Mouse (Mus musculus): ENCODE measurements around the gene Suz12. TPM values are rescaled to one million over a fixed set of nuclear protein-coding genes. Genes with fewer than 3 reads are reported as not detected.
"Not testable (repeated sequence)": the region's sequence is repeated elsewhere in the genome, so short reads cannot be mapped to it uniquely, and the experiment has no call there.

Suz12 gene
- polyA plus RNA-seq, 1 experiment from 2014 or later = 36.5 TPM

DNA sequence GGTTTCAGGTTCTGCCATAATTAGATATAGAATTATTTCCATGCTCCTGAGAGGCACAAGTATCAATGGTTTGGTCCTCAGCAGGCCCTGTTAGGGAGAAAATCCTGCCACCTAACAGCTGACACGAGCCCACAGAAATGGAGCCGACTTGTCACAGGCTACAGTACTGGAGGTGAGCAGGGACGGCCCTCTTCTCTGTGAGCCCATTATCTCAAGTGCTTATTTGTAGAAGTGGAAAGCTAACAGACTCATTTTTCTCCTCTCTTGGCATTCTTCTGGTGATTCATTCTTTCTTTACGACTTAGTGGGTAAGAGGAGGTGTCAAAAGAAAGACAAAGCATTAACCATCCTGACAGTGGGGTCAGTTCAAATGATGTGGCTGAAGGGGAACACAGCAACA lies 61.8 kb downstream of the Suz12 start:
- Histone ChIP-seq H3K36me3 (ENCODE audit: control insufficient read depth, insufficient read depth, low read length) (peaks cover 58% of the 10 kb centered on the region), H3K9me3 (ENCODE audit: control insufficient read depth, low read length) (no peaks in the 10 kb centered on the region), H3K4me3 (ENCODE audit: low read length) (no peak overlapping the region), H3K27ac (ENCODE audit: low read depth, low read length) (no peak overlapping the region), H3K9ac (ENCODE audit: low read depth, low read length) (no peak overlapping the region), H3K4me1 (ENCODE audit: control insufficient read depth, insufficient read depth, low read length) (peaks cover 9% of the 10 kb centered on the region), H3K4me2 (replicated peaks; ENCODE audit: low read depth, low read length) (no peak overlapping the region), H3K27me3 (ENCODE audit: control insufficient read depth, insufficient read depth, low read length) (no peaks in the 10 kb centered on the region)
- ATAC-seq (ENCODE audit: low FRiP score, low TSS enrichment) = no peak
- WGBS = 64% methylated on average over 4 of the region's 4 CpGs

DNA sequence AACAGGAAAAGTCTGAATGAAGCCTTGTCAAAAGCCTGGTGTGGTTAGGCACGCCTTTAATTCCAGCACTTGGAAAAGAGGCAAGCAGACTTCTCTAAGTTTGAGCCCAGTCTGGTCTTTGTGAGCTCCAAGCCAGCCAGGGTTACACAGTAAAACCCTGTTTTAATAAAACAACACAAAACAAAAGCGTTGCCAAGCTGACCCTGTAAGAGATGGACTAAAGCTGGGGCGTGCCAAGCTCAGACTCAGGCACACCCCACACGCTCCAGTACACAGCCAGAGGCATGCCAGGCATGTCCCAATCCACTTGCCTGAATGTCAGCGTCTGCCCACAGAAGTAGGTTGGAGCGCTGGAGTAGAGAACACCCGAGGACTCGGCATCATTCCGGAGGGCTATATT lies 63.2 kb downstream of the Suz12 start:
- 86% methylated on average over 9 of the region's 9 CpGs for WGBS
- no peak overlapping the region for H3K4me2 ChIP-seq (replicated peaks; ENCODE audit: low read depth, low read length)
- no peaks in the 10 kb centered on the region for H3K27me3 ChIP-seq (ENCODE audit: control insufficient read depth, insufficient read depth, low read length)
- no peak for ATAC-seq (ENCODE audit: low FRiP score, low TSS enrichment)
- peaks cover 9% of the 10 kb centered on the region for H3K4me1 ChIP-seq (ENCODE audit: control insufficient read depth, insufficient read depth, low read length)
- H3K27ac ChIP-seq (ENCODE audit: low read depth, low read length) = no peak overlapping the region
- no peak overlapping the region for H3K4me3 ChIP-seq (ENCODE audit: low read length)
- peaks cover 64% of the 10 kb centered on the region for H3K36me3 ChIP-seq (ENCODE audit: control insufficient read depth, insufficient read depth, low read length)
- H3K9ac ChIP-seq (ENCODE audit: low read depth, low read length) = no peak overlapping the region
- no peaks in the 10 kb centered on the region for H3K9me3 ChIP-seq (ENCODE audit: control insufficient read depth, low read length)

DNA sequence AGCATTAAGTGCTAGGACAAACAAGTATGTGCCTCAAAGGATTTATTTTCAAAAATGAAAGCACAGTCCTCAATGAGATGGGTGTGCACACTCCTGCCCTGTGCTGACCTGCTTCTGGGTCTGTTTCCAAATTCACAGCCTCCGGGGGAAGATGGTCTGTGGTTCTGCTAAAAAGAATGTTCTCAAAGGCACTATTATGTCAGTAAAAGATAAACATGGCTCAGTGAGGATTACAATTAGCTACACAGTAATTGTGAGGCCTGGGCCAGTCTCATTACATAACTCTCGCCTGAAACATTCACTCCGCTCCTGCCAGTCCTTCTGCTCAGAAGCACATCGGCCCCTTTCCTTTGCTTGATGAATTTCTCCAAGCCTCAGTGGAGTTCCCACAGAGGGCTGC lies 69.3 kb downstream of the Suz12 start:
- Histone ChIP-seq H3K9me3 (ENCODE audit: control insufficient read depth, low read length) (no peaks in the 10 kb centered on the region), H3K27ac (ENCODE audit: low read depth, low read length) (no peak overlapping the region), H3K4me3 (ENCODE audit: low read length) (no peak overlapping the region), H3K36me3 (ENCODE audit: control insufficient read depth, insufficient read depth, low read length) (peaks cover 47% of the 10 kb centered on the region; the same call in 1 of the 2 replicates), H3K27me3 (ENCODE audit: control insufficient read depth, insufficient read depth, low read length) (no peaks in the 10 kb centered on the region), H3K4me2 (replicated peaks; ENCODE audit: low read depth, low read length) (no peak overlapping the region), H3K9ac (ENCODE audit: low read depth, low read length) (no peak overlapping the region), H3K4me1 (ENCODE audit: control insufficient read depth, insufficient read depth, low read length) (no peaks in the 10 kb centered on the region)
- no peak for ATAC-seq (ENCODE audit: low FRiP score, low TSS enrichment)
- WGBS = 89% methylated on average over 4 of the region's 4 CpGs

- not testable (repeated sequence) for ATAC-seq (ENCODE audit: low FRiP score, low TSS enrichment)
Measured at GRCm38 (mm10) chr11:80066373-80066772, 73.5 kb downstream of the Suz12 start.

DNA sequence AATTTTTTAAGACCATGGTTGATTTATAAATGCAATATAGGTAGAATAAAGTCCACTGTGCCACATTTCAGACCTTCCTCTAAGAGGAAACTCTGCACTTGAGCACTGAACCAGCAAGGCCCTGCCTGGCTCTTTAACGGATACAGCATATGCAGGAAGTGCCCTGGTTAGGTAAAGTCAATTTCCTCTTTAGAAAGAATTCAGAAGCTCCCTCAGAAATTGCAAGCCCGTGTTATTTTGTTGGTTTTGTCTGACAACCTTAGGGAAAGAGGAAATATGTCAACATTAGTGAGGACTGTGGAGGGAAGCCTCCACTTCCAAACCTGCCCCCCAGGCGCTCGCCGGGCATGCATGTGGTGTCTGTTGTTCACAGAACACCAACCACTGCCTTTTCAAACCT lies 74.7 kb downstream of the Suz12 start:
- Histone ChIP-seq H3K4me3 (ENCODE audit: low read length) (no peak overlapping the region), H3K9me3 (ENCODE audit: control insufficient read depth, low read length) (no peaks in the 10 kb centered on the region), H3K4me1 (ENCODE audit: control insufficient read depth, insufficient read depth, low read length) (no peaks in the 10 kb centered on the region), H3K36me3 (ENCODE audit: control insufficient read depth, insufficient read depth, low read length) (peaks cover 15% of the 10 kb centered on the region; the same call in 1 of the 2 replicates), H3K27me3 (ENCODE audit: control insufficient read depth, insufficient read depth, low read length) (no peaks in the 10 kb centered on the region), H3K9ac (ENCODE audit: low read depth, low read length) (no peak overlapping the region), H3K27ac (ENCODE audit: low read depth, low read length) (no peak overlapping the region), H3K4me2 (replicated peaks; ENCODE audit: low read depth, low read length) (no peak overlapping the region)
- 74% methylated on average over 5 of the region's 5 CpGs for WGBS
- no peak for ATAC-seq (ENCODE audit: low FRiP score, low TSS enrichment)

More at GRCm38 (mm10) chr11:80066373-80066772, 73.5 kb downstream of the Suz12 start:
- H3K4me1 ChIP-seq (ENCODE audit: control insufficient read depth, insufficient read depth, low read length); H3K9me3 ChIP-seq (ENCODE audit: control insufficient read depth, low read length); H3K9ac ChIP-seq (ENCODE audit: low read depth, low read length); H3K27me3 ChIP-seq (ENCODE audit: control insufficient read depth, insufficient read depth, low read length); H3K4me2 ChIP-seq (replicated peaks; ENCODE audit: low read depth, low read length); H3K27ac ChIP-seq (ENCODE audit: low read depth, low read length); H3K4me3 ChIP-seq (ENCODE audit: low read length): not testable (repeated sequence)
- H3K36me3 ChIP-seq (ENCODE audit: control insufficient read depth, insufficient read depth, low read length) = peaks cover 20% of the 10 kb centered on the region; the same call in 1 of the 2 replicates
- WGBS = 85% methylated on average over 4 of the region's 4 CpGs

- no peaks in the 10 kb centered on the region for H3K9me3 ChIP-seq (ENCODE audit: control insufficient read depth, low read length)
- H3K27me3 ChIP-seq (ENCODE audit: control insufficient read depth, insufficient read depth, low read length) = no peaks in the 10 kb centered on the region
- no peaks in the 10 kb centered on the region for H3K4me1 ChIP-seq (ENCODE audit: control insufficient read depth, insufficient read depth, low read length)
- H3K4me2 ChIP-seq (replicated peaks; ENCODE audit: low read depth, low read length) = no peak overlapping the region
- H3K27ac ChIP-seq (ENCODE audit: low read depth, low read length) = no peak overlapping the region
- H3K36me3 ChIP-seq (ENCODE audit: control insufficient read depth, insufficient read depth, low read length) = no peaks in the 10 kb centered on the region; the same call in 1 of the 2 replicates
- ATAC-seq (ENCODE audit: low FRiP score, low TSS enrichment) = no peak
- H3K4me3 ChIP-seq (ENCODE audit: low read length) = no peak overlapping the region
- 86% methylated on average over 3 of the region's 3 CpGs for WGBS
- H3K9ac ChIP-seq (ENCODE audit: low read depth, low read length) = no peak overlapping the region
Measured at GRCm38 (mm10) chr11:80069815-80070214, 76.9 kb downstream of the Suz12 start.

DNA sequence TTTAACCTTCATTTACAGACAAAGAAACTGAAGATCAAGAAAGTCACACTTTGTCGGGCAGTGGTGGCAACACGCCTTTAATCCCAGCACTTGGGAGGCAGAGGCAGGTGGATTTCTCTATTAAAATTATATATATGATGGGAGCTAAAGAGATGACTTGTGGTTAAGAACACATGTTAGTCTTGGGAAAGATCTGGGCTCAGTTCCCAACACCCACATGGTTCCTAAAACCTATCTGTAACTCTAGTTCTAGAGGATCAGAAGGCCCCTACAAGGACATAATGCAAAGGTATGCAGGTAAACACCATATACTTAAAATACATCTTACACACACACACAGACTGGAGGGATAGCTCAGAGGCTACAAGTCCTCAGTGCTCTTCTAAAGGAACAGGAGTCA lies 78.1 kb downstream of the Suz12 start:
- no peak for ATAC-seq (ENCODE audit: low FRiP score, low TSS enrichment)
- no peaks in the 10 kb centered on the region; the same call in 1 of the 2 replicates for H3K36me3 ChIP-seq (ENCODE audit: control insufficient read depth, insufficient read depth, low read length)

DNA sequence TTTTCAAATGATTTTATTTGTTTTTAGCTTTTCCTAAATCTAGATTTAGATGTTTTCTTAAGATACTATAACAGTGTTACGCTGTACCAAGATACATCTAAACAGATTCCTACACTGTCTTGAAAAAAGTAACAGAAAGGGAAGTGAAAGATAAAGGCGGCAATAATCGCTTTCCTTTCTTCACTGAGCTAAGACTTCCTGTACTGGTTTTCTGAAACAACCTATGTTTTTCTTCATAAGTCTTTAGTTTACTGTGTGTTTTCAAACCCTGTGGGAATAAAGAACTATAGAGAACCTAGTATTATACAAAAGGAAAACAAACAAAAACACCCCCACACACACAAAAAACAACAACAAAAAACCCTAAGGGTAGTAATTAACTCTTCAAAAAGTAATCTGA lies 79.5 kb downstream of the Suz12 start:
- ATAC-seq (ENCODE audit: low FRiP score, low TSS enrichment) = no peak
- WGBS = 84% methylated on average over 3 of the region's 3 CpGs
- no peak overlapping the region for H3K4me3 ChIP-seq (ENCODE audit: low read length)
- H3K4me2 ChIP-seq (replicated peaks; ENCODE audit: low read depth, low read length) = no peak overlapping the region
- no peak overlapping the region for H3K9ac ChIP-seq (ENCODE audit: low read depth, low read length)
- H3K9me3 ChIP-seq (ENCODE audit: control insufficient read depth, low read length) = no peaks in the 10 kb centered on the region
- H3K36me3 ChIP-seq (ENCODE audit: control insufficient read depth, insufficient read depth, low read length) = no peaks in the 10 kb centered on the region; the same call in 1 of the 2 replicates
- H3K27ac ChIP-seq (ENCODE audit: low read depth, low read length) = no peak overlapping the region
- no peaks in the 10 kb centered on the region for H3K27me3 ChIP-seq (ENCODE audit: control insufficient read depth, insufficient read depth, low read length)
- no peaks in the 10 kb centered on the region for H3K4me1 ChIP-seq (ENCODE audit: control insufficient read depth, insufficient read depth, low read length)

More for the DNA sequence above, 78.1 kb downstream of the Suz12 start:
- Histone ChIP-seq H3K9me3 (ENCODE audit: control insufficient read depth, low read length) (no peaks in the 10 kb centered on the region), H3K27ac (ENCODE audit: low read depth, low read length) (no peak overlapping the region), H3K4me2 (replicated peaks; ENCODE audit: low read depth, low read length) (no peak overlapping the region), H3K4me1 (ENCODE audit: control insufficient read depth, insufficient read depth, low read length) (no peaks in the 10 kb centered on the region), H3K9ac (ENCODE audit: low read depth, low read length) (no peak overlapping the region), H3K27me3 (ENCODE audit: control insufficient read depth, insufficient read depth, low read length) (no peaks in the 10 kb centered on the region), H3K4me3 (ENCODE audit: low read length) (no peak overlapping the region)
- WGBS = 94% methylated on average over 2 of the region's 2 CpGs

- Histone ChIP-seq H3K4me2 (replicated peaks; ENCODE audit: low read depth, low read length) (no peak overlapping the region), H3K4me1 (ENCODE audit: control insufficient read depth, insufficient read depth, low read length) (no peaks in the 10 kb centered on the region), H3K9ac (ENCODE audit: low read depth, low read length) (no peak overlapping the region), H3K9me3 (ENCODE audit: control insufficient read depth, low read length) (no peaks in the 10 kb centered on the region), H3K27ac (ENCODE audit: low read depth, low read length) (no peak overlapping the region), H3K27me3 (ENCODE audit: control insufficient read depth, insufficient read depth, low read length) (no peaks in the 10 kb centered on the region), H3K36me3 (ENCODE audit: control insufficient read depth, insufficient read depth, low read length) (no peaks in the 10 kb centered on the region; the same call in 1 of the 2 replicates), H3K4me3 (ENCODE audit: low read length) (no peak overlapping the region)
- ATAC-seq (ENCODE audit: low FRiP score, low TSS enrichment) = no peak
- 93% methylated on average over 5 of the region's 5 CpGs for WGBS
Measured at GRCm38 (mm10) chr11:80075608-80076277, 82.8 kb downstream of the Suz12 start.

All from kidney, embryonic 14.5 days (tissue).